Mouse (Mus musculus): Measurements from ENCODE around the gene Nr4a1.

Nr4a1 gene

DNA sequence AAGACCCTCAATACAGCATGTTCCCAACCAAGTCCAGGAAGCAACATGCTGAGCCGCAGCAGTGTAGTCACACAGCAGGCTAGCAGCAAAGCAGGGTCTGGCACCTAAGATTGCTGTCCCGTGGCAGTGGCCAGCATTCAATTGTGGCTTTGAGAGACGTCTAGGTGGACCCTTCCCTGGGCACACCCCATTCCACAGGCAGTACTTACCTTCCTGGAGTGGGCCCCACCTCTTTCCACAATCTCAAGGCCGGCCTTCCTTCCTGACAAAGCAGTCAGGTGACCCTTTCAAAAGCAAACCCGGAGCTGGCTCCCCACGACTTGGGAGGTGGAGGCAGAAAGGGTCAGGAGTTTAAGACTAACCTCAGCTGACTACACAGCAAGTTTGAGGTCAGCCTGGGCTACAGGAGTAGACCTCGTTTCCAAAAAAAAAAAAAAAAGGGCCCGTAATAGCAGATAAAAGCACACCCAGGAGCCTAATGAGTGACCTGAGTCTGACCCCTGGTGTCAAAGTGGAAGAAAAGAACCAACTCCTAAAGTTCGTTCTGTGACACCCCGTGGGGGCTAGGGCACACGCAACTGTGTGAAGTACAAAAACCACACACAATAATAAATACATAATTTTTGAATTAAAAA is 20.3 kb upstream of the Nr4a1 start:
- DNase-seq, result peak; percentile 25

GRCm38 (mm10) chr15:101234611-101235341 is 19.3 kb upstream of the Nr4a1 start:
- DNase-seq, result peak; percentile 29

DNA sequence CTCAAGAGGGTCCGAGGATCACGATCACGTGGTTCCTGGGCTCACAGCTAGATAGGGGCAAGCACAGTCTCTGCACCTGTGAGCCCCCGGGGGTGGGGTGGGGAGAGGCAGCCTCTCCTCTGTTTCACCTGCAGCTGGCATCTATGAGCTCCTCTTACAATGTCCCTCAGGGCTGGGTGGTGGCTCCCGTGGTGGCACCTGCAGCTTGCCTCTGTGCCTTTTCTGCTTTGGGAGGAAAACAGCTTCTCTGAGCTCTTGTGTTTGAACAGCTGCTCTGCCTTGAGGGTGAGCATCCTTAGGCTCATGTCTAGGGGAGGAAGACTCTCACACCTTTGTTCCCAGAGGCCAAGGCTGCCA is 18.7 kb upstream of the Nr4a1 start:
- peak; percentile 88 for DNase-seq

- DNase-seq, result no peak
Observed at GRCm38 (mm10) chr15:101235728-101236327, 18.2 kb upstream of the Nr4a1 start.

DNA sequence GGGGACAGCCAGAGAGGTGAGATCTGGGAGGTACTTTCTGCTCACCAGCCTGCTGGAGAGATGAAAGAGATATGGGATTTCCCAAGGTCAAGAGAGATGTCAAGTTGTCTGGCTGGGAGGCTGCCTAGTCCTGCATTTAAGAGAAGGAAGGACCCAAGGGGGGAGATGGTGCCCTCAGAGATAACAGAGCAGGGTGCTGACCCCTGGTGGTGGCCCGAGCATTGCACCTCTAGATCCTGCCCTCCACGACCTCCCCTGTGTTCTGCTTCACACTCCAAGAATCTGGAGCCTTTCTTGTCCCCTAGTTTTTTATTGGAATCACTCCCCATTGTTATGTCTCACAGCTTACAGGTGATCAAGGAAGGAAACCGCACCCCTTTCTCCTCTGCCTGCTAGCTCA is 17.2 kb upstream of the Nr4a1 start:
- peak; percentile 91 for DNase-seq

- DNase-seq, result peak; percentile 92
Observed at GRCm38 (mm10) chr15:101238885-101239511, 15.1 kb upstream of the Nr4a1 start.

DNA sequence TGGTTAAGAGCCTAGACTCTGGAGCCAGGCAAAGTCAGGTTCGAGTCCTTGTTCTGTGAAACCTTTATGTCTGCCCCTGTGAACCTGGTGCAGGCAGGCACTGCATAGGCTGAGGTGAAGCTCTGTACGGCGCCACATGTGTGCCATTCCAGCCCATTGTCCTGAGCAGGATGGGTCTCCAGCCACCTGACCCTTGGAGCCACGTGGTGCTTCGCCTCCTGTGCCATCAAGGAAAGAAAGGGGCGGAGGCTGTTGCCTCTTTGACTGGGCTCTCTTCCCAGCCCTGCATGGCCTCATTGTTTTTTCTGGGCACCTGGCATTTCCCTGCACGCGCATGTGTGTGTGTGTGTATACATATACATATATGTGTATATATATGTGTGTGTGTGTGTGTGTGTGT is 14.2 kb upstream of the Nr4a1 start:
- peak; percentile 24 for DNase-seq

DNA sequence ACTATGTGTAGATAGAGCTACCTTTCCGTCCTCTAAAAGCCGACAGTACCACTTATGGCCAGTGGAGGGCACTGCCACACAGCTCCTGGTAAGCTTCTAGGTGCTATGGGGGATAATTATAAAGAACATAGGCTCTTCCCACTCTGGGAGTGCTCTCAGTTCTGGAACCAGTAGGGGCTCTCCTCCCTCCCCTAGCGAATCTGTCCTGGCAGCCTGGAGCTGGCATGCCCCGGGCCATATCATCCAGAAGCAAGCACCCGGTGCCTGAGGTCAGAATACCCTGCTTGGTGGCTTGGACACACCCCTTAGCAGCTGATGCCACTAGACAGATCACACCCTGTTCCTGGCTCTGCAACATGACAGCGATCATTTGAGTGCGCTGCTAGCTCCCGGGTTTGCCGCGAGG is 13.3 kb upstream of the Nr4a1 start:
- DNase-seq, result peak; percentile 91

- peak; percentile 16 for DNase-seq
Observed at GRCm38 (mm10) chr15:101241236-101241635, 12.8 kb upstream of the Nr4a1 start.

- DNase-seq, result no peak
Observed at GRCm38 (mm10) chr15:101241853-101242252, 12.2 kb upstream of the Nr4a1 start.

DNA sequence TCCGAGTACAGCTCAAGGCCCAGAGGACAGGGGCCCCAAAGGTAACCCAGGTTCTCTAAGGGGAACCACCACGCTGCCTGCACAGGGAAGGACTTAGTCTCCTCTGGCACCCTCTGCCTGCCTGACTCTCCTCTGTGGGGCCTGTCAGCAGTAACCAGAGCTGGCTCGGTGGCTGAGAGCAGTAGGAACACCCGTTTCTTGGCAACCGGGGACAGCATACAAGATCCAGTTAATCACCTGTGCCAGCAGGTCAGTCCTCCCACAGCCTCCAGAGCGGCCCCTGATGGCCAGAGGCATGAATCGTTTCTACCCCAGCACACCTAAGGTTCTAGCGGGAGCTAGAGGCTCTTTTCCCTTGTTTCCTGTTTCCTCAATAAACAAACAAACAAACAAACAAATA is 11.4 kb upstream of the Nr4a1 start:
- DNase-seq, result peak; percentile 66

DNA sequence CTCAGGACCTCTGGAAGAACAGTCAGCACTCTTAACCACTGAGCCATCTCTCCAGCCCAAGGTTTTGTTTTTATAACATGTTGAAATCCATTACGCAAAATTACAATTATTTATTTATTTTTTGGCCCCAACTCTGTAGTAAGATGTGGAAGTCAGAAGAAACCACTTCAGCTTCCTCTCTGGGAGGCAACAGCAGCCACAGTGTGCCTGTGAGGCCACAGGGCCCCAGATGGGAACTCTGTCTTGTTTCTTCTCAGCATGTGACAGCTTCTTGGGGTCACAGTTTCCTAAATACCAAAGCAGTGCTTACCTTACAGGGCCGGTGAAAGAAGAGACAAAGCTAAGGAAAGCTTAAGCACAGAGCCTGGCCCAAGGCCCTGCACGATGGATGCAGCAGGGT is 10.1 kb upstream of the Nr4a1 start:
- DNase-seq, result peak; percentile 9

DNA sequence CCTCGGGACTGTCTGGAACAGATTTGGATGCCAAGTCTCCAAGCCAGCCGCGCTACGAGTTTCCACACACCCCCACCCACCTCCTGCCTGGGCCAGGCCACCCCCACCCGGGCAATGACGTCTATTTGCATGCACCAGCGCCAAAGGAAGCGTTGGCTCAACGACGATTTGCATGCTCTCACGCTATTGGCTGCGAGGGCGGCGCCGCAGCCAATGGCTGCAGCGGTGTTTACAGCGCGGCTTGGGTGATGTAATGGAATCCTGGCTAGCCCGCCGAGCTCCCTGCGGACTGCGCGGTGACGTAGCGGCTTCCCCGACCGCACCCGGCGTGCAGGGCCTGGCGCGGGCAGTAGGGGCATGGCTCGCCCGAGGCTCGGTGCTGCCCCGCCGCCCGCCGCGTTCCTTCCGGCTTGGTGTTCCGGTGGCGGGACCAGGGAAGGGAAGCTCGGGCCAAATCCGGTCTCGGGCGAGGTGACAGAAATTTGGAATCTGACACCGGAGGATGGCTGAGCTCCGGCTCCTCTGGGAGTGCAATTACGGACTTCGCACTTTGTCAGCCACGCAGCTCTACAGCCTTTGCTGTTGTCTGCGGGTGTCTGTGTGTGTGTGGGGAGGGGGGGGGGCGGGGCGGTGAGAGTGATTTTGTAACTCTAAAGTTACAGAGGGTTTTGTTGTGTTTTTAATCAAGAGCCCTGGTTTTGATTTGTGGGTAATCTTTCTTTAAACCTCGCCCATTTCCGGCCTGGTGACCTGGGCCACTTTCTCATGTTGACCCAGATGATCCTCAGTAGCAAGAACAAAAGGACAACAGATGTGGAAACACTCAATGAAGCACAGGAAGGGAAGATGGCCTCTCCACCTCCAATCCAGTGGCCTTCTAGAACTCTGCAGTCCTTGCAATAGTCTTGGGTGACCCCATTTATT is 7.6 kb upstream of the Nr4a1 start:
- peak; percentile 93 for DNase-seq

DNA sequence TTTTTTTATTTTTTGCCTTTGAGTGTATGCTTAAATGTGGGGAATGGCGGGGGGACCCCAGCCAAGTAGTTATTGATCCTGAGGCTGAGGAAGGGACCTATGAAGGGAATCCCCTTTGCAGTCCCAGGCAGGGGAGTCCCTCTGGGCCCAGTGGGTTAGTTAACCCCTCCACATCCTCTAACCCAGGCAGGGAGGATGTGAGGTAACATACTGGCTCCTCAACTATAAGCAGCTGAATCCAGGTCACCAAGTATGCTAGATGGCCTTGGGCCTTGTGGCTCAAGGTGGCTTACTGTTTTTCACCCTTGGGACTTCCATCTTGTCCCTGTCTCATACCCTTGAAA is 6.9 kb upstream of the Nr4a1 start:
- DNase-seq, result peak; percentile 28

- peak; percentile 19 for DNase-seq
Observed at GRCm38 (mm10) chr15:101248029-101248710, 5.9 kb upstream of the Nr4a1 start.

GRCm38 (mm10) chr15:101250220-101250800 is 3.8 kb upstream of the Nr4a1 start:
- peak; percentile 34 for DNase-seq

DNA sequence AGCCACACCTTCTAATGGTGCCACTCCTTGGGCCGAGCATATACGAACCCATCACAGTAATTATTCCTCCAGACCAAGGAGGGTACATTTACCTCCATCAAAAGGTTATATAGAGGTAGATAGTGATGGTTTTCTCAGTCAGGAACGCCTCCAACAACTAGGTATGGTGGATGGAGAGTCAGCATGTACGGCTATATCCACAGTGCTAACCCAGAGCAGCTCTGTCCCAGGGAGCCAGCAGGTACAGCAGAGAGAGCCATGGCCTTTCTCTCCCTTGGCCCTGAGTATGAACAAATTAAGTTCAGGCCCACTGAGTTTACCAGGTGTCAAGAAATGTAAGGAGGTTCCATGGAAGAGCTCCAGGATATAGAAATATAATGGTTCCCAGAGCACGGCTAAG is 2.1 kb upstream of the Nr4a1 start:
- no peak for DNase-seq

- no peak for DNase-seq
Observed at GRCm38 (mm10) chr15:101252614-101253013, 1.5 kb upstream of the Nr4a1 start.

DNA sequence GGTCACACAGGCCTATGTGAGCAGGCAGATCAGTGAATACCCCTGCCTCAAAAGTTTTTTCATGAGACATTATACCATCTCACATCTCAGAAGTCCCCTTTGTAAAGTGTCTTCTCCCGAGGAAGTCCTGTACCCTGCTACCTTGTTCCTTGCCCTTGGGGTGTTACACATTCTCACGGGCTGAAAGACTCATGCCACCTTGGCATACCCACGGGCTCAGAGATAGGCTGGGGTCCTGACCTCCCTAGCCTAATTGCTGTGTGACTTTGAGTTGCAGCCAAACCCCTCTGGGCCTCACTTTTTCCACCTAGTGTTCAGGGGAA is 545 bp upstream of the Nr4a1 start:
- DNase-seq, result no peak

- DNase-seq, result peak; percentile 47
Observed at GRCm38 (mm10) chr15:101255842-101256462, 1.9 kb downstream of the Nr4a1 start.

GRCm38 (mm10) chr15:101256463-101257206 is 2.6 kb downstream of the Nr4a1 start:
- DNase-seq, result no peak

Measured in thymus, postnatal 4 days (tissue).